Mouse (Mus musculus): ENCODE data around the gene Ctse.

DNA sequence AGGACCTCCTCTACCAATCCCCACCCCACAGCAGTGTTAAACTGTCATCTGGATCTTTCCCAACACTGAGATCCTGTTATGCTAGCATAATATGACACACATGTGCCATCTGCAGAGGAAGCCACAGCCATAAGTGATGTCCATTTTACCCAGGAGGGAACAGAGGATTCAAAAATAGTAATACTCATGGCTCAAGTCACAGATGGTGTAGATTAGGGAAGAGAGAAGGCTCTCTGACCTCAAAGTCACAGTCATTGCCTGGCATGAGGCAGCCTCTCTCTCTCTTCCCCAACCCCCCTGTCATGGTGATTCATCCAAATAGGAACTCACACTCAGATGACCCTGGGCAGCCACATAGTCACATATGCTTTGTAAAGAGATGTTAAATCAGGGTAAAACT is 53.2 kb downstream of the Ctse start:
- TF ChIP-seq CTCF (IDR thresholded peaks at IDR 0.05; ENCODE audit: insufficient read depth, low read length) = no peak
- TF ChIP-seq POLR2A (IDR thresholded peaks at IDR 0.05; ENCODE audit: borderline replicate concordance, extremely low read depth, low read depth, low read length) = no peak

Measured in lung, adult 2 months (tissue).